Mouse (Mus musculus) cerebellum, postnatal 36 days (tissue): Measurements from ENCODE around the gene Zfp821.

Experiments used
- DNase-seq, 2 experiments: peaks; one replicate each; pipeline ENCODE4 v3.0.0; 2021 to 2022; ENCODE audit warnings: mixed read lengths in 2 of 2

Gene Zfp821

GRCm38 (mm10) chr8:109705320-109706075 is at the start of gene Zfp821:
TSS of gene Zfp821 (plus strand) at chr8:109705546.
- peak; percentile 92 to 97 for DNase-seq

- no peak for DNase-seq
These were observed 48.5 kb upstream of the Zfp821 start for GRCm38 (mm10) chr8:109656860-109657259.

GRCm38 (mm10) chr8:109662328-109662727 is 43.0 kb upstream of the Zfp821 start:
- no peak for DNase-seq

- DNase-seq, result no peak
These were observed 38.7 kb upstream of the Zfp821 start for GRCm38 (mm10) chr8:109666616-109667015.

- no peak for DNase-seq
These were observed 32.7 kb upstream of the Zfp821 start for GRCm38 (mm10) chr8:109672656-109673055.

- DNase-seq, result no peak
These were observed 31.8 kb upstream of the Zfp821 start for GRCm38 (mm10) chr8:109673596-109673995.

GRCm38 (mm10) chr8:109675896-109676643 is 29.3 kb upstream of the Zfp821 start:
- no peak for DNase-seq

- DNase-seq, result no peak
These were observed 23.8 kb upstream of the Zfp821 start for GRCm38 (mm10) chr8:109681535-109681934.

GRCm38 (mm10) chr8:109682120-109682519 is 23.2 kb upstream of the Zfp821 start:
- no peak for DNase-seq

- DNase-seq, result no peak
These were observed 18.1 kb upstream of the Zfp821 start for GRCm38 (mm10) chr8:109687248-109687647.

GRCm38 (mm10) chr8:109691769-109692168 is 13.6 kb upstream of the Zfp821 start:
- peak in 1 of 2 experiments; percentile 15 for DNase-seq

GRCm38 (mm10) chr8:109692443-109693145 is 12.8 kb upstream of the Zfp821 start:
- DNase-seq, result no peak

- DNase-seq, result peak; percentile 98
These were observed 12.0 kb upstream of the Zfp821 start, which contains the start of gene Ist1 for GRCm38 (mm10) chr8:109693146-109693900. TSS of gene Ist1 (minus strand) at chr8:109693260.

GRCm38 (mm10) chr8:109694154-109694553 is 11.2 kb upstream of the Zfp821 start:
- DNase-seq, result no peak

- DNase-seq, result no peak
These were observed 7.6 kb upstream of the Zfp821 start for GRCm38 (mm10) chr8:109697754-109698153.

GRCm38 (mm10) chr8:109698477-109698876 is 6.9 kb upstream of the Zfp821 start:
- no peak for DNase-seq

GRCm38 (mm10) chr8:109704565-109705319 is 604 bp upstream of the Zfp821 start:
- DNase-seq, result peak in 1 of 2 experiments; percentile 15

- DNase-seq, result peak in 1 of 2 experiments; percentile 33
These were observed 929 bp downstream of the Zfp821 start for GRCm38 (mm10) chr8:109706076-109706873.

GRCm38 (mm10) chr8:109706874-109707237 is 1.5 kb downstream of the Zfp821 start:
- DNase-seq, result peak; percentile 78 to 80

GRCm38 (mm10) chr8:109707921-109708320 is 2.6 kb downstream of the Zfp821 start:
- DNase-seq, result no peak

- DNase-seq, result no peak
These were observed 7.2 kb downstream of the Zfp821 start for GRCm38 (mm10) chr8:109712521-109712920.
